Mouse (Mus musculus): ENCODE results near the gene Dnph1. TPM values are rescaled to one million over a fixed set of nuclear protein-coding genes. Genes with fewer than 3 reads are reported as not detected.
A peak's percentile ranks its signal among the peaks of the same experiment; 100 is the strongest.

The Dnph1 gene
- polyA plus RNA-seq, 1 experiment from 2014 or later = 24.7 TPM

- H3K4me3 ChIP-seq = no peak overlapping the region
- peaks cover 31% of the 10 kb centered on the region for H3K4me1 ChIP-seq
- WGBS = 84% methylated on average over 12 of the region's 12 CpGs
- H3K36me3 ChIP-seq = peaks cover 35% of the 10 kb centered on the region
- ATAC-seq (ENCODE audit: extremely low read depth, insufficient number of reproducible peaks, low FRiP score, low TSS enrichment) = no peak
- no peaks in the 10 kb centered on the region for H3K9me3 ChIP-seq
- peaks cover 25% of the 10 kb centered on the region for H3K27me3 ChIP-seq (replicated peaks)
- H3K27ac ChIP-seq (replicated peaks) = no peak overlapping the region
- H3K9ac ChIP-seq = no peak overlapping the region
- H3K4me2 ChIP-seq = no peak overlapping the region
Observed at GRCm38 (mm10) chr17:46543661-46544060, 47.1 kb downstream of the Dnph1 start.

GRCm38 (mm10) chr17:46545813-46546564 is 49.5 kb downstream of the Dnph1 start, which contains the start of gene Cul9:
Cul9 (minus strand) TSS chr17:46546388.
- Histone ChIP-seq H3K36me3 (peaks cover 47% of the 10 kb centered on the region), H3K4me1 (peaks cover 34% of the 10 kb centered on the region), H3K27ac (replicated peaks) (peak within 1 kb of the TSS; percentile 62), H3K9me3 (no peaks in the 10 kb centered on the region), H3K27me3 (replicated peaks) (0 out of 2 replicates have a peak, but pooled peaks cover 6% of the 10 kb centered on the region), H3K4me3 (peak within 1 kb of the TSS; percentile 75), H3K9ac (peak within 1 kb of the TSS; percentile 92), H3K4me2 (peak within 1 kb of the TSS; percentile 88)
- 2% methylated on average over 49 of the region's 49 CpGs for WGBS
- ATAC-seq (ENCODE audit: extremely low read depth, insufficient number of reproducible peaks, low FRiP score, low TSS enrichment) = peak; percentile 29; the same call in 1 of the 2 replicates

- peak overlapping the region; percentile 62 for H3K27ac ChIP-seq (replicated peaks)
Observed at GRCm38 (mm10) chr17:46546591-46546990, 50.1 kb downstream of the Dnph1 start.

GRCm38 (mm10) chr17:46546995-46547394 is 50.5 kb downstream of the Dnph1 start:
- ATAC-seq (ENCODE audit: extremely low read depth, insufficient number of reproducible peaks, low FRiP score, low TSS enrichment) = no peak
- Histone ChIP-seq H3K4me1 (peaks cover 44% of the 10 kb centered on the region), H3K36me3 (peaks cover 48% of the 10 kb centered on the region), H3K4me3 (peak overlapping the region; percentile 75), H3K4me2 (peak overlapping the region; percentile 88), H3K27ac (replicated peaks) (peak overlapping the region; percentile 62; the same call in 1 of the 2 replicates), H3K9ac (peak overlapping the region; percentile 92), H3K27me3 (replicated peaks) (0 out of 2 replicates have a peak, but pooled peaks cover 6% of the 10 kb centered on the region), H3K9me3 (no peaks in the 10 kb centered on the region)
- WGBS = 14% methylated on average over 8 of the region's 8 CpGs

More at GRCm38 (mm10) chr17:46546591-46546990, 50.1 kb downstream of the Dnph1 start:
- Histone ChIP-seq H3K36me3 (peaks cover 47% of the 10 kb centered on the region), H3K4me3 (peak overlapping the region; percentile 75), H3K4me2 (peak overlapping the region; percentile 88), H3K4me1 (peaks cover 40% of the 10 kb centered on the region), H3K27me3 (replicated peaks) (0 out of 2 replicates have a peak, but pooled peaks cover 6% of the 10 kb centered on the region), H3K9ac (peak overlapping the region; percentile 92), H3K9me3 (no peaks in the 10 kb centered on the region)
- WGBS = 13% methylated on average over 7 of the region's 7 CpGs
- no peak for ATAC-seq (ENCODE audit: extremely low read depth, insufficient number of reproducible peaks, low FRiP score, low TSS enrichment)

GRCm38 (mm10) chr17:46547923-46548322 is 51.4 kb downstream of the Dnph1 start:
- H3K27ac ChIP-seq (replicated peaks) = no peak overlapping the region
- 0 out of 2 replicates have a peak, but pooled peaks cover 6% of the 10 kb centered on the region for H3K27me3 ChIP-seq (replicated peaks)
- no peak overlapping the region for H3K9ac ChIP-seq
- no peak overlapping the region for H3K4me3 ChIP-seq
- 35% methylated on average over 3 of the region's 3 CpGs for WGBS
- ATAC-seq (ENCODE audit: extremely low read depth, insufficient number of reproducible peaks, low FRiP score, low TSS enrichment) = no peak
- H3K9me3 ChIP-seq = no peaks in the 10 kb centered on the region
- peaks cover 54% of the 10 kb centered on the region for H3K4me1 ChIP-seq
- H3K4me2 ChIP-seq = no peak overlapping the region
- peaks cover 53% of the 10 kb centered on the region for H3K36me3 ChIP-seq

- peaks cover 50% of the 10 kb centered on the region for H3K36me3 ChIP-seq
- no peaks in the 10 kb centered on the region for H3K27me3 ChIP-seq (replicated peaks)
- H3K4me1 ChIP-seq = peaks cover 62% of the 10 kb centered on the region
- ATAC-seq (ENCODE audit: extremely low read depth, insufficient number of reproducible peaks, low FRiP score, low TSS enrichment) = no peak
- H3K9ac ChIP-seq = peak overlapping the region; percentile 24; the same call in 1 of the 2 replicates
- H3K4me3 ChIP-seq = no peak overlapping the region
- H3K9me3 ChIP-seq = no peaks in the 10 kb centered on the region
- no peak overlapping the region for H3K4me2 ChIP-seq
- WGBS = 66% methylated on average over 11 of the region's 11 CpGs
- H3K27ac ChIP-seq (replicated peaks) = no peak overlapping the region
Observed at GRCm38 (mm10) chr17:46548741-46549140, 52.2 kb downstream of the Dnph1 start.

GRCm38 (mm10) chr17:46549193-46549592 is 52.7 kb downstream of the Dnph1 start:
- ATAC-seq (ENCODE audit: extremely low read depth, insufficient number of reproducible peaks, low FRiP score, low TSS enrichment) = no peak
- WGBS = 27% methylated on average over 8 of the region's 8 CpGs

More at GRCm38 (mm10) chr17:46549193-46549592, 52.7 kb downstream of the Dnph1 start:
- Histone ChIP-seq H3K9me3 (no peaks in the 10 kb centered on the region), H3K9ac (no peak overlapping the region), H3K36me3 (peaks cover 50% of the 10 kb centered on the region), H3K4me1 (peaks cover 66% of the 10 kb centered on the region), H3K27ac (replicated peaks) (no peak overlapping the region), H3K27me3 (replicated peaks) (no peaks in the 10 kb centered on the region), H3K4me2 (no peak overlapping the region), H3K4me3 (no peak overlapping the region)

Other genes with a start within 250 kb of the Dnph1 start
- 46.8 and 48.4 TPM in 2 replicates for gene Polr1c, start 248.7 kb upstream of the Dnph1 start, polyA plus RNA-seq (2015; fragmentation: Nextera tagmentation; extraction: Ambion mirVana)
- 80.3 and 83.1 TPM in 2 replicates for gene Yipf3, start 248.6 kb upstream of the Dnph1 start, polyA plus RNA-seq (2015; fragmentation: Nextera tagmentation; extraction: Ambion mirVana)
- 0.59 and 0.88 TPM in 2 replicates for gene Lrrc73, start 243.2 kb upstream of the Dnph1 start, polyA plus RNA-seq (2015; fragmentation: Nextera tagmentation; extraction: Ambion mirVana)
- gene Tjap1, start 213.7 kb upstream of the Dnph1 start, polyA plus RNA-seq (2015; fragmentation: Nextera tagmentation; extraction: Ambion mirVana) = 35.7 and 37.1 TPM in 2 replicates
- 0.35 and 0.47 TPM in 2 replicates for gene Dlk2, start 199.3 kb upstream of the Dnph1 start, polyA plus RNA-seq (2015; fragmentation: Nextera tagmentation; extraction: Ambion mirVana)
- gene Abcc10, start 168.4 kb upstream of the Dnph1 start, polyA plus RNA-seq (2015; fragmentation: Nextera tagmentation; extraction: Ambion mirVana) = 4.3 and 4.9 TPM in 2 replicates
- 5.1 and 5.2 TPM in 2 replicates for gene Zfp318, start 113.0 kb upstream of the Dnph1 start, polyA plus RNA-seq (2015; fragmentation: Nextera tagmentation; extraction: Ambion mirVana)
- 1.2 TPM in 2 replicates for gene Crip3, start 67.8 kb upstream of the Dnph1 start, polyA plus RNA-seq (2015; fragmentation: Nextera tagmentation; extraction: Ambion mirVana)
- not detected in 2 replicates for gene Slc22a7, start 58.3 kb upstream of the Dnph1 start, polyA plus RNA-seq (2015; fragmentation: Nextera tagmentation; extraction: Ambion mirVana)
- gene Ttbk1, start 9.0 kb upstream of the Dnph1 start, polyA plus RNA-seq (2015; fragmentation: Nextera tagmentation; extraction: Ambion mirVana) = 0.10 and 0.12 TPM in 2 replicates
- gene Cul9, start 49.7 kb downstream of the Dnph1 start, polyA plus RNA-seq (2015; fragmentation: Nextera tagmentation; extraction: Ambion mirVana) = 4.5 and 5.0 TPM in 2 replicates
- gene Srf, start 59.5 kb downstream of the Dnph1 start, polyA plus RNA-seq (2015; fragmentation: Nextera tagmentation; extraction: Ambion mirVana) = 11.6 and 13.1 TPM in 2 replicates
- 49.3 and 52.6 TPM in 2 replicates for gene Ptk7, start 132.8 kb downstream of the Dnph1 start, polyA plus RNA-seq (2015; fragmentation: Nextera tagmentation; extraction: Ambion mirVana)
- gene Klc4, start 149.3 kb downstream of the Dnph1 start, polyA plus RNA-seq (2015; fragmentation: Nextera tagmentation; extraction: Ambion mirVana) = 18.6 and 20.5 TPM in 2 replicates
- gene Mrpl2, start 149.5 kb downstream of the Dnph1 start, polyA plus RNA-seq (2015; fragmentation: Nextera tagmentation; extraction: Ambion mirVana) = 98.0 and 111 TPM in 2 replicates
- gene Cul7, start 153.6 kb downstream of the Dnph1 start, polyA plus RNA-seq (2015; fragmentation: Nextera tagmentation; extraction: Ambion mirVana) = 41.1 and 41.4 TPM in 2 replicates
- 37.6 and 40.3 TPM in 2 replicates for gene Rrp36, start 177.6 kb downstream of the Dnph1 start, polyA plus RNA-seq (2015; fragmentation: Nextera tagmentation; extraction: Ambion mirVana)
- 122 and 142 TPM in 2 replicates for gene Mea1, start 182.1 kb downstream of the Dnph1 start, polyA plus RNA-seq (2015; fragmentation: Nextera tagmentation; extraction: Ambion mirVana)
- 136 and 148 TPM in 2 replicates for gene Klhdc3, start 184.2 kb downstream of the Dnph1 start, polyA plus RNA-seq (2015; fragmentation: Nextera tagmentation; extraction: Ambion mirVana)
- gene Ppp2r5d, start 208.4 kb downstream of the Dnph1 start, polyA plus RNA-seq (2015; fragmentation: Nextera tagmentation; extraction: Ambion mirVana) = 54.9 and 57.7 TPM in 2 replicates
- 11.6 and 12.2 TPM in 2 replicates for gene Pex6, start 214.8 kb downstream of the Dnph1 start, polyA plus RNA-seq (2015; fragmentation: Nextera tagmentation; extraction: Ambion mirVana)
- 1.5 and 2.0 TPM in 2 replicates for gene Gnmt, start 232.5 kb downstream of the Dnph1 start, polyA plus RNA-seq (2015; fragmentation: Nextera tagmentation; extraction: Ambion mirVana)

All from heart, embryonic 13.5 days (tissue).